Comparison of ENCODE assay signal across 27 mouse cellular contexts in genomic region chr3:99793622-99794021, GRCm38 (mm10).
DNase-seq lines count a peak whose midpoint lies in the region; ATAC-seq and TF ChIP-seq lines count a peak whose summit lies in the region.
"Had no signal": no experiment of that assay in that cellular context is flagged by ENCODE, and none has a peak within 500 bp of the region (broad histone marks: within the 10 kb centered on the region; RNA-seq: fewer than 3 reads in every experiment).

No protein-coding gene starts in this region.

- H3K27ac ChIP-seq in lung, embryonic 14.5 days (ENCODE audit: low read depth): no peak overlapping the region
- no peak overlapping the region for H3K27ac ChIP-seq in kidney, embryonic 15.5 days
- H3K27ac ChIP-seq in forebrain, embryonic 16.5 days (ENCODE audit: low read length): no peak overlapping the region
- H3K27ac ChIP-seq: embryonic facial prominence, embryonic 13.5 days; embryonic facial prominence, embryonic 15.5 days; forebrain, embryonic 10.5 days; forebrain, embryonic 12.5 days had no signal

- DNase-seq in lung, embryonic 14.5 days: peak; percentile 44
- DNase-seq in lung, adult 18-20 months: no peak
- DNase-seq in 3T3-L1 (ENCODE audit: low read depth, low spot score) (peak; percentile 28), NIH3T3 (ENCODE audit: low read depth) (peak; percentile 5)
- DNase-seq: adrenal gland, adult 8-10 months; adrenal gland, postnatal 14 days; adrenal gland, postnatal 36 days; cerebellum, adult 11-12 months; cerebellum, adult 8-10 months; cerebellum, adult 9-11 months; cerebellum, postnatal 14 days; cerebellum, postnatal 36 days; embryo, embryonic 11 days; forebrain, postnatal 0 days had no signal

- H3K27me3 ChIP-seq in lung, embryonic 14.5 days (ENCODE audit: insufficient read depth, low read length): no peaks in the 10 kb centered on the region
- no peaks in the 10 kb centered on the region for H3K27me3 ChIP-seq in myocyte (ENCODE audit: control insufficient read depth, insufficient read depth, insufficient read length)
- no peaks in the 10 kb centered on the region for H3K27me3 ChIP-seq in kidney, embryonic 15.5 days
- no peaks in the 10 kb centered on the region for H3K27me3 ChIP-seq in forebrain, embryonic 16.5 days (replicated peaks; ENCODE audit: control insufficient read depth, insufficient read depth, low read length)
- H3K27me3 ChIP-seq: CH12.LX; embryonic facial prominence, embryonic 13.5 days; embryonic facial prominence, embryonic 15.5 days; forebrain, embryonic 12.5 days had no signal

- no peaks in the 10 kb centered on the region for H3K9me3 ChIP-seq in lung, embryonic 14.5 days (ENCODE audit: low read depth, low read length)
- no peaks in the 10 kb centered on the region for H3K9me3 ChIP-seq in kidney, embryonic 15.5 days (replicated peaks)
- no peaks in the 10 kb centered on the region for H3K9me3 ChIP-seq in forebrain, embryonic 16.5 days (ENCODE audit: control insufficient read depth, low read length)
- H3K9me3 ChIP-seq: embryonic facial prominence, embryonic 13.5 days; embryonic facial prominence, embryonic 15.5 days; forebrain, embryonic 10.5 days; forebrain, embryonic 12.5 days had no signal

- WGBS in lung, embryonic 14.5 days: 41% methylated on average over 3 of the region's 3 CpGs
- 79% methylated on average over 3 of the region's 3 CpGs for WGBS in kidney, embryonic 15.5 days
- WGBS in forebrain, embryonic 16.5 days: 79% methylated on average over 3 of the region's 3 CpGs

- 0 out of 2 replicates have a peak, but pooled peaks cover 3% of the 10 kb centered on the region for H3K4me1 ChIP-seq in lung, embryonic 14.5 days (ENCODE audit: insufficient read depth)
- 0 out of 2 replicates have a peak, but pooled peaks cover 10% of the 10 kb centered on the region for H3K4me1 ChIP-seq in kidney, embryonic 15.5 days
- H3K4me1 ChIP-seq in forebrain, embryonic 16.5 days (replicated peaks; ENCODE audit: control insufficient read depth, insufficient read depth, low read length): no peaks in the 10 kb centered on the region
- H3K4me1 ChIP-seq: embryonic facial prominence, embryonic 15.5 days; forebrain, embryonic 12.5 days had no signal

- TF ChIP-seq CTCF in lung, embryonic 14.5 days (IDR thresholded peaks at IDR 0.05; ENCODE audit: low read depth): no peak

- H3K9ac ChIP-seq in lung, embryonic 14.5 days: no peak overlapping the region
- H3K9ac ChIP-seq in kidney, embryonic 15.5 days: no peak overlapping the region
- H3K9ac ChIP-seq in forebrain, embryonic 16.5 days (replicated peaks; ENCODE audit: low read depth, low read length): no peak overlapping the region
- H3K9ac ChIP-seq: embryonic facial prominence, embryonic 13.5 days; embryonic facial prominence, embryonic 15.5 days; forebrain, embryonic 12.5 days; forebrain, postnatal 0 days had no signal

- no peak for TF ChIP-seq POLR2A in myocyte (IDR thresholded peaks at IDR 0.05; ENCODE audit: insufficient read length, low read depth)

- no peak overlapping the region for H3K4me2 ChIP-seq in lung, embryonic 14.5 days
- H3K4me2 ChIP-seq in myocyte (ENCODE audit: low read depth): no peak overlapping the region
- H3K4me2 ChIP-seq in kidney, embryonic 15.5 days: no peak overlapping the region
- H3K4me2 ChIP-seq in forebrain, embryonic 16.5 days (ENCODE audit: low read length): no peak overlapping the region
- H3K4me2 ChIP-seq: embryonic facial prominence, embryonic 13.5 days; embryonic facial prominence, embryonic 15.5 days; forebrain, embryonic 12.5 days had no signal

- no peaks in the 10 kb centered on the region for H3K36me3 ChIP-seq in lung, embryonic 14.5 days (ENCODE audit: insufficient read depth)
- no peaks in the 10 kb centered on the region for H3K36me3 ChIP-seq in myocyte (ENCODE audit: control insufficient read depth, insufficient read depth)
- no peaks in the 10 kb centered on the region for H3K36me3 ChIP-seq in kidney, embryonic 15.5 days
- no peaks in the 10 kb centered on the region for H3K36me3 ChIP-seq in forebrain, embryonic 16.5 days (ENCODE audit: control insufficient read depth, insufficient read depth)
- H3K36me3 ChIP-seq: embryonic facial prominence, embryonic 13.5 days; embryonic facial prominence, embryonic 15.5 days; forebrain, embryonic 10.5 days; forebrain, embryonic 12.5 days; G1E had no signal

- H3K79me2 ChIP-seq in myocyte (ENCODE audit: control insufficient read depth, insufficient read depth): no peaks in the 10 kb centered on the region

- no peak overlapping the region for H3ac ChIP-seq in myocyte (ENCODE audit: control insufficient read depth, insufficient read length)

- ATAC-seq in lung, embryonic 14.5 days (ENCODE audit: insufficient read depth): no peak; the same call in 1 of the 2 replicates
- ATAC-seq in megakaryocyte, adult 5-6 weeks (ENCODE audit: poor library complexity, severe bottlenecking): no peak
- ATAC-seq in kidney, embryonic 15.5 days (replicated peaks; ENCODE audit: low FRiP score): no peak
- no peak for ATAC-seq in forebrain, embryonic 16.5 days
- ATAC-seq: CD4-positive, CD25-positive, alpha-beta regulatory T cell, adult 4 months; forebrain, embryonic 14.5 days; forebrain, postnatal 0 days had no signal

- no peak overlapping the region for H3K4me3 ChIP-seq in lung, embryonic 14.5 days (ENCODE audit: low read depth, low read length)
- no peak overlapping the region for H3K4me3 ChIP-seq in myocyte
- H3K4me3 ChIP-seq in kidney, embryonic 15.5 days (replicated peaks): no peak overlapping the region
- H3K4me3 ChIP-seq in forebrain, embryonic 16.5 days (replicated peaks; ENCODE audit: low read length): no peak overlapping the region
- H3K4me3 ChIP-seq: embryonic facial prominence, embryonic 13.5 days; embryonic facial prominence, embryonic 15.5 days; erythroblast, embryonic 14.5 days; forebrain, embryonic 10.5 days; forebrain, embryonic 12.5 days had no signal

TF ChIP-seq in myocyte, 11 proteins besides CTCF, POLR2A, EP300 and RAD21:
- TF ChIP-seq USF1 (IDR thresholded peaks at IDR 0.05; ENCODE audit: low read depth) (no peak), MYOD1 (IDR thresholded peaks at IDR 0.05; ENCODE audit: control insufficient read depth in 1 of 3, insufficient read length in 2 of 3, low read depth in 2 of 3) (no peak), SRF (IDR thresholded peaks at IDR 0.05; ENCODE audit: control insufficient read depth, insufficient read length, low read depth) (no peak), CEBPB (IDR thresholded peaks at IDR 0.05; ENCODE audit: insufficient read depth, poor library complexity, severe bottlenecking) (peak; percentile 79; the same call in 1 of the 2 replicates), E2F4 (IDR thresholded peaks at IDR 0.05; ENCODE audit: insufficient read depth) (no peak), TCF3 (IDR thresholded peaks at IDR 0.05; ENCODE audit: insufficient read length, low read depth) (no peak), REST (IDR thresholded peaks at IDR 0.05; ENCODE audit: insufficient read depth, insufficient read length) (no peak)

Comparison
In these comparisons a context has a peak if more than half of its experiments do, and no peak if none do; other contexts are left out.
1. DNase-seq: peak in lung, embryonic 14.5 days (single experiment), 3T3-L1 (single experiment) and NIH3T3 (single experiment); none in lung, adult 18-20 months (0 of 2).